Mouse (Mus musculus): ENCODE measurements around the gene Etl4.

DNA sequence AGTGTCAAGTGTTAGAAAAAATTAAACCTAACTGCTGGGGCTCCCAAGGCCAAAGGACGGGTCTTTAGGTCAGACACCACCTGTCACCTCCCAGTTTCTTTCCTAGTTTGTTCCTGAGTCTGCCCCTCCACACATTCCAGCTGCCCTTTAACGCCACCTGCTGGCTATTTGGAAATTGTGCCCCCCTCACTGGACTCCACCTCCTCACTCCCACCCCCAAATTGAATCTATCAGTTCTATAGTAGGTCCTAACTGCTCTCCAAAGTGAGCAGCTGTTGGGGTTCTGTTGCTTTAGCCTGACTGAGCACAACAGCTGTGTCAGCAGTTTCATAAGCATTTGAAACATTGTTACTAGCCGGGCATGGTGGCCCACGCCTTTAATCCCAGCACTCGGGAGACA lies 859.1 kb downstream of the Etl4 start:
- TF ChIP-seq GATA1 (IDR thresholded peaks at IDR 0.05; ENCODE audit: low read length): no peak
- no peak for TF ChIP-seq TAL1 (IDR thresholded peaks at IDR 0.05; ENCODE audit: low read length)

Data from erythroblast, embryonic 14.5 days (primary cell).